Mouse (Mus musculus) embryonic facial prominence, embryonic 11.5 days (tissue): Measurements from ENCODE around the gene Gpr156. TPM values are rescaled to one million over a fixed set of nuclear protein-coding genes. Genes with fewer than 3 reads are reported as not detected.

Experiments used
- ATAC-seq: fragments of 200-750 bp; cut with Nextera tagmentation; replicated peaks from 2 replicates; pipeline ENCODE4 v1.8.0; 2017; ENCODE audit warnings: low read depth; ENCODE audit not compliant: insufficient number of reproducible peaks, low FRiP score, low TSS enrichment
- DNase-seq: peaks from one replicate; pipeline ENCODE4 v3.0.0-alpha.2; 2015; ENCODE audit warnings: low spot score
- H3K27ac ChIP-seq: fragments of 300-500 bp; sonication (generic); replicated peaks from 2 replicates; pipeline ENCODE4 v1.5.1; 2014; ENCODE audit warnings: mild to moderate bottlenecking, low read depth, low read length, control low read depth
- H3K27me3 ChIP-seq: fragments of 300-500 bp; sonication (generic); 2 replicates; pipeline ENCODE4 v1.6.1; 2014; ENCODE audit warnings: mild to moderate bottlenecking, low read length, moderate library complexity, mixed read lengths; ENCODE audit not compliant: control insufficient read depth, insufficient read depth
- H3K36me3 ChIP-seq: fragments of 300-500 bp; sonication (generic); replicated peaks from 2 replicates; pipeline ENCODE4 v1.6.1; 2014; ENCODE audit warnings: low read depth, mild to moderate bottlenecking, low read length, moderate library complexity, mixed read lengths; ENCODE audit not compliant: control insufficient read depth, insufficient read depth
- H3K4me1 ChIP-seq: fragments of 300-500 bp; sonication (generic); 2 replicates; pipeline ENCODE4 v1.6.1; 2014; ENCODE audit warnings: low read length, mixed read lengths; ENCODE audit not compliant: control insufficient read depth, insufficient read depth
- H3K4me2 ChIP-seq: fragments of 300-500 bp; sonication (generic); 2 replicates; pipeline ENCODE4 v1.6.1; 2014; ENCODE audit warnings: low read depth, mild to moderate bottlenecking, control low read depth, low read length, moderate library complexity
- H3K4me3 ChIP-seq: fragments of 300-500 bp; sonication (generic); 2 replicates; pipeline ENCODE4 v1.5.1; 2014; ENCODE audit warnings: low read depth, low read length, control low read depth
- H3K9ac ChIP-seq: fragments of 300-500 bp; sonication (generic); replicated peaks from 2 replicates; pipeline ENCODE4 v1.6.1; 2014; ENCODE audit warnings: mild to moderate bottlenecking, control low read depth, low read length
- H3K9me3 ChIP-seq: fragments of 300-500 bp; sonication (generic); replicated peaks from 2 replicates; pipeline ENCODE4 v1.6.1; 2016; ENCODE audit warnings: mild to moderate bottlenecking, low read length, inconsistent platforms, mixed read lengths; ENCODE audit not compliant: control insufficient read depth
- WGBS: fragments of 180-500 bp; shearing (Covaris S2); extraction: QIAGEN DNeasy Blood & Tissue Kit; methylation state at CpG from one replicate; pipeline ENCODE4 v1.1.7; 2014; 5-methylcytosine and 5-hydroxymethylcytosine counted together
- polyA plus RNA-seq: library from polyadenylated mRNA; unstranded; fragments of >200 nt; fragmentation: Nextera tagmentation; extraction: Ambion mirVana; gene quantifications from 2 replicates; pipeline ENCODE4 v1.2.1, GENCODE M21; 2014

The Gpr156 gene
- polyA plus RNA-seq, 1 experiment from 2014 or later, result 1.5 TPM

DNA sequence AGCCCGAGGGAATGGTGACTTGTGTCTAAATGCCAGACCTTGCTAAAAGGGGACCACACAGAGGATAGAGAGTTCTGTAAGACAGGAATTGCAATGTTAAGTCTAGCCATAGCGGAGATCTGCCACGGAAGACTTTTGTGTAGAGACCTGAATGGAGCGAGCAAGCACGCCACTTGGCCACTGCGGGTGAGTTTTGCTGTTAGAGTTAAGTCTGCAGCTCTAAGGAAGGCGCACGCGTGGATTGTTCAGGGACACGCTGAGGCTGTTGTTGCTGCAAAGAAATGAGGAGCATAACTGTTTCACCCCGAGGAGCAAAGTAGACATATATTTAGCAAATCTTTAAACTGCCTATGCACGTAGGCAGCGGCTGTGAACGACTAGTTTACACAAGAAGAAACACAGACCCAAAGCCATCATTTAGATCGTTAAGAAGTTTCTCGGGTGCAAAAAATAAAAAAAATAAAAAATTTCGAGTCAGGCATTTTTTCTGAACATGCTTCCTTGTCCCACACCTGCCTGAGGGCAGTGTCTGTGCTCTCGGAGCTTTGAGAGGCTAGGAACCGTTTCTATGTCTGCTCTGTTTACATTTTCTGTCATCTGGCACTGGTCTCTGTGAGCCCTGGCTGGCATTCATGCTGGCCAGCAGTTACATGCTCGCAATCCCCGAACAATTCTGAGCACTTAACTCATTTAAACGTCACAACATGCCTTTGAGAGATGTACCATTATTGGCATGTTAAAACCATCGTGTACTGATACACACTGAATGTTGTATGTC, 131.7 kb downstream of the Gpr156 start:
- ATAC-seq (no peak), DNase-seq (peak; percentile 43)
- Histone ChIP-seq H3K4me1 (no peaks in the 10 kb centered on the region), H3K27ac (no peak overlapping the region), H3K36me3 (no peaks in the 10 kb centered on the region), H3K9ac (no peak overlapping the region), H3K9me3 (no peaks in the 10 kb centered on the region), H3K27me3 (no peaks in the 10 kb centered on the region), H3K4me3 (no peak overlapping the region), H3K4me2 (no peak overlapping the region)
- 64% methylated on average over 23 of the region's 23 CpGs for WGBS

Other genes with a start within 250 kb of the Gpr156 start
- 350 and 367 TPM in 2 replicates for gene Fstl1, start 139.6 kb upstream of the Gpr156 start, polyA plus RNA-seq
- gene Gm36028, start 55.4 kb upstream of the Gpr156 start, polyA plus RNA-seq, result 0.32 TPM in 1 of 2 replicates, not detected in the other
- 61.8 and 62.9 TPM in 2 replicates for gene Lrrc58, start 48.1 kb upstream of the Gpr156 start, polyA plus RNA-seq
- gene Gsk3b, start 172.5 kb downstream of the Gpr156 start, polyA plus RNA-seq, result 80.3 and 81.9 TPM in 2 replicates